Mouse (Mus musculus): ENCODE measurements around the gene Dlg5.

DNA sequence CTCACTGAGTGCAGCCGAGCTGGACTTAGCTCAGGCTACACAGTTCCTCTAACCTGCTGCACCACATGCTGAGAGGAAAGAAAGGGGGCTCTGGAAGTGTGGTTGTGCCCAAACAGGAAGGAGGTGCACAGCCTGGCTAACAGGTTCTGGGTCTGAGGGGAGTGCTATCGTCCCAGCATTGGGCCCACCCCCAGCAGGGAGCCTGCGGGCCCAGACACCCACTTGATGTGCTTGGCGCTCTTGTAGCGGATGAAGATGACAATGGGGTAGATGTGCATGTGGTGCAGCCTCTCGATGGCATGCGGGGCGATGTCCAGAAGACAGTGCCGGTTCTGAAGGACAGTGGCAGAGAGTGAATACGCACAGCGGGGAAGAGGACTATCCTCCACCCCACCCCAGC lies 108.8 kb downstream of the Dlg5 start:
- TF ChIP-seq CTCF (IDR thresholded peaks at IDR 0.05; ENCODE audit: borderline replicate concordance, extremely low read depth, insufficient read depth, insufficient read length), result no peak
- TF ChIP-seq POLR2A (IDR thresholded peaks at IDR 0.05; ENCODE audit: borderline replicate concordance, extremely low read depth, insufficient read depth, insufficient read length, poor library complexity, severe bottlenecking), result no peak

Measured in brain, embryonic 14.5 days (tissue).